ENCODE assay signal across 8 mouse cellular contexts in the genomic region with DNA sequence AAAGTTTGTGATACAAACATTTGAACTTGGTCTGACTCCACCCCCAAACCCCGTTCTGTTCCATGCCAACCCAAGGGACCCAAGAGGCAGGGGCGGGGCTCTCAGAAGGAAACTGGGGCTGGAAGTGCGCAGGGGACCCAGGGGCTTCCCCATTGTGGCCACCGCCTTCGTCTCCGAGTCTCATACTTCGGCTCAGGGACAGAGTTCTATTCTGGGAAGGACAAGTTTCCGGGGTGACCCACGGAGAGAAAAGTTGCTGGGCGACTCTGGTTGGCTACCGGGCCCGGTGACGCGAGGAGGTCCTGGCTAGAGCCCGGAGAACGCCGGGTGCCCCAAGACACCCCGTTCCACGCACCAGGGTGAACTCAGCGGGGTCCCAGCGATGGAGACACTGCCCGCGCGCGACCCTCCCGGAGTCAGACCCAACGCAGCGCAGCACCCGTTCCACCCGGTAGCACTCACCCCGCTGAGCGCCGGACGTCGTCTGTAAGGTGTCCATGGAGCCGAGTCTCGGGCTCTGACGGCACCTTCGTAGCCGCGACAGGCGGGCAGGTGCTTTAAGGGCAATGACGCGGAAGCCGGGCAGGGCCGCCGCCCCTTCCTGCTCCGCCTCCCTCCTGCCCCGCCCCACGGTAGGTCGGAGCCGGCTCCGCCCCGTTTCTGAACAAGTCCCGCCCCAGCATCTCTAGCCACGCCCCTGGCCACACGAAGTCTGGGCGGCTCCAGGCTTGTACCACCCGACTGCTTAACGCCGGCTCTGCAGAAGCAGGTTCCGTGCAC. TPM values are rescaled to one million over a fixed set of nuclear protein-coding genes. Genes with fewer than 3 reads are reported as not detected.
DNase-seq lines count a peak whose midpoint lies in the region; ATAC-seq lines count a peak whose summit lies in the region.

Gene Zc3h12a (minus strand): TSS at position 536 of the 780 bp plus-strand sequence.

- peak; percentile 87 for ATAC-seq in hindbrain, embryonic 15.5 days (ENCODE audit: low FRiP score, low read depth)

- H3K27ac ChIP-seq in hindbrain, embryonic 15.5 days (replicated peaks): no peak within 1 kb of the TSS
- no peak within 1 kb of the TSS; the same call in 1 of the 2 replicates for H3K27ac ChIP-seq in midbrain, embryonic 10.5 days (replicated peaks)

- intact Hi-C loops in left cerebral cortex, postnatal 4 days (cut with DNase I): no loop called here

- 2% methylated on average over 58 of the region's 62 CpGs for WGBS in hindbrain, embryonic 15.5 days
- 2% methylated on average over 62 of the region's 62 CpGs for WGBS in midbrain, embryonic 10.5 days

- H3K36me3 ChIP-seq in hindbrain, embryonic 15.5 days: no peaks in the 10 kb centered on the region
- no peaks in the 10 kb centered on the region for H3K36me3 ChIP-seq in midbrain, embryonic 10.5 days

- peak within 1 kb of the TSS; percentile 87 for H3K4me2 ChIP-seq in hindbrain, embryonic 15.5 days

- H3K4me1 ChIP-seq in hindbrain, embryonic 15.5 days (replicated peaks): peaks cover 20% of the 10 kb centered on the region
- H3K4me1 ChIP-seq in midbrain, embryonic 10.5 days: peaks cover 46% of the 10 kb centered on the region

- peak; percentile 96 for DNase-seq in ZHBTc4 (ENCODE audit: low read depth, low spot score)
- DNase-seq in cerebellum, postnatal 14 days: peak; percentile 73 to 77
- peak; percentile 92 for DNase-seq in gastrocnemius, adult 18-20 months (ENCODE audit: low spot score)
- peak; percentile 79 for DNase-seq in left cerebral cortex, postnatal 4 days
- peak; percentile 87 for DNase-seq in midbrain, embryonic 10.5 days (ENCODE audit: low spot score)
- peak; percentile 62 for DNase-seq in right cerebral cortex, postnatal 4 days
- DNase-seq in yolk sac, embryonic 10.5 days (ENCODE audit: low spot score): peak; percentile 90

- peak within 1 kb of the TSS; percentile 52 for H3K4me3 ChIP-seq in hindbrain, embryonic 15.5 days
- peak within 1 kb of the TSS; percentile 89 for H3K4me3 ChIP-seq in midbrain, embryonic 10.5 days

- H3K9me3 ChIP-seq in hindbrain, embryonic 15.5 days: no peaks in the 10 kb centered on the region
- H3K9me3 ChIP-seq in midbrain, embryonic 10.5 days (replicated peaks): no peaks in the 10 kb centered on the region

- H3K27me3 ChIP-seq in hindbrain, embryonic 15.5 days: peaks cover 17% of the 10 kb centered on the region
- H3K27me3 ChIP-seq in midbrain, embryonic 10.5 days (ENCODE audit: low read depth, poor library complexity, severe bottlenecking): peaks cover 50% of the 10 kb centered on the region

- H3K9ac ChIP-seq in hindbrain, embryonic 15.5 days: peak within 1 kb of the TSS; percentile 31

RNA-seq across cellular contexts. Expression of gene Zc3h12a, which starts in this region (rescaled TPM):
- total RNA-seq in gastrocnemius, adult 18-20 months (2021): 1 to 10 TPM; 2.8 to 3.0 TPM
- polyA plus RNA-seq in hindbrain, embryonic 15.5 days (2015; fragmentation: Nextera tagmentation; extraction: Ambion mirVana): 0.22 and 0.26 TPM in 2 replicates
- under 1 TPM; 0.58 to 0.60 TPM for total RNA-seq in left cerebral cortex, postnatal 4 days (2021)
- 0.30 and 0.46 TPM in 2 replicates for polyA plus RNA-seq in midbrain, embryonic 10.5 days (2016; fragmentation: Nextera tagmentation; extraction: Ambion mirVana)

Comparison
In these comparisons a context has a peak if more than half of its experiments do, and no peak if none do; other contexts are left out.
1. Peak in ATAC-seq, H3K4me3 ChIP-seq, H3K9ac ChIP-seq and H3K4me2 ChIP-seq in hindbrain, embryonic 15.5 days; RNA of the gene not detected or under 1 TPM.
2. Peak in DNase-seq in left cerebral cortex, postnatal 4 days; RNA of the gene not detected or under 1 TPM.
3. Peak in DNase-seq and H3K4me3 ChIP-seq in midbrain, embryonic 10.5 days; RNA of the gene not detected or under 1 TPM.